Mouse (Mus musculus): ENCODE data around the gene Shroom1. TPM values are rescaled to one million over a fixed set of nuclear protein-coding genes. Genes with fewer than 3 reads are reported as not detected.

Shroom1 gene
- polyA plus RNA-seq, 1 experiment = 0.35 TPM

DNA sequence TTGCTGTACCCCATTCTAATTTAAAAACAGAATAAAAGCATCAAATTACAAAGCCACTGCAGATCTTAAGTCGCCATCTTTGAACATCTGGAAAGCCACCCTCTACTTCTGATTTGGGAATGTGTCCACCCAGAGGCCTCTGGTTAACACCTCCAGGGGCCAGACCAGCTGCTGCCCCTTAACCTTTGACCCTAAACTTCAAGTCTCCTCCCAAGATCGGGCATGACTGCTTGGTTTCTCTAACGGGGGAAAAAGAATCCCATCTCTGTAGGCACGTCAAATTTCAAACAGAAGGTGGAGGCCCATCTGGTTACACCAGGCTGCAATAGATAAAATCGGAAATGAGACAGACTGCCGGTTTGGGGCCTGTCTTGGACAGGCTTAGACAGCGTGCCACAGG, 20.8 kb downstream of the Shroom1 start:
- peaks cover 21% of the 10 kb centered on the region for H3K27me3 ChIP-seq (ENCODE audit: control insufficient read depth, insufficient read depth, low read length)
- H3K4me3 ChIP-seq (ENCODE audit: extremely low read depth, insufficient read depth, insufficient read length) = no peak overlapping the region
- H3K36me3 ChIP-seq (ENCODE audit: control insufficient read depth, insufficient read depth, low read length) = no peaks in the 10 kb centered on the region
- no peak overlapping the region for H3K27ac ChIP-seq (ENCODE audit: insufficient read depth, low read length)
- WGBS = 72% methylated on average over 7 of the region's 7 CpGs
- peaks cover 13% of the 10 kb centered on the region for H3K4me1 ChIP-seq (ENCODE audit: control insufficient read depth, insufficient read depth, insufficient read length)
- no peak for TF ChIP-seq CTCF (IDR thresholded peaks at IDR 0.05; ENCODE audit: extremely low read depth, insufficient read depth, insufficient read length, insufficient replicate concordance)
- TF ChIP-seq POLR2A (IDR thresholded peaks at IDR 0.05; ENCODE audit: low read depth, low read length) = no peak
- no peak for DNase-seq (ENCODE audit: low read depth in 1 of 2, low spot score in 2 of 2)

DNA sequence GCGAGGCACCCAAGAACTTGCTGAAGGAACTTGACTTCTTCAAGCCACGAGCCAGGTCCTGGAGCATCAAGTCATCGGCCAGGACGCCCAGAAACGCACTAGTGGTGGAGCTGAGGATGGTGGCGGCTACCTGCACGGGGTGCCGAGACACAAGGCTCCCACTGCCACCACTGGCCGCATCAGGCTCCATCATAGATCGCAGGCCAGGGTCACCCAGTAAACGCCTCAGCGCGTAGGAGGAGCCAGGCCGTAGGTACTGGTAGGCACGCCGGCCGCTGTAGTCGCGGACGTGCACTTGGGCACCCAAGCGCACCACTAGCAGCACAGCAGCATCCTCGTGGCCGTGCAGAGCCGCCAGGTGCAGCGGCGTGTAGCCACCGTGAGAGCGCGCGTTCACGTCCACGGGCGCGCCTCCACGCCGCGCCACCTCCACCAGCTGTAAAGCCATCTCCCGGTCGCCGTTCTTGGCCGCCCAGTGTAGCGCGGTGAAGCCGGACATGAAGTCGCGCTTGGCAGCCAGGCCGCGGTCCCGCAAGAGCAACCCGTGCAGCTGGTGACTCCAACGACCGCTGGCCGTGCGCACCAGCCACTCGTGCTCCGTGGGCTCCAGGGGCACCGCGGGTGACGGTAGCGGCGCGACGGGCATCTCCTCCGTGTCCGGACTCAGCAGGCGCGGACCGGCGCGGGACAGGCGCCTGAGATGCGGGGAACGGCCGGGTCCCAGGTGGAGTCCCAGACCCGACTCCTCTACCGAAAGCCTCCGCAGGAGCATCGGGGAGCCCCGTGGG, 21.6 kb downstream of the Shroom1 start:
- Histone ChIP-seq H3K4me1 (ENCODE audit: control insufficient read depth, insufficient read depth, insufficient read length) (peaks cover 13% of the 10 kb centered on the region), H3K27ac (ENCODE audit: insufficient read depth, low read length) (no peak overlapping the region), H3K4me3 (ENCODE audit: extremely low read depth, insufficient read depth, insufficient read length) (peak overlapping the region; percentile 46; the same call in 1 of the 2 replicates), H3K36me3 (ENCODE audit: control insufficient read depth, insufficient read depth, low read length) (no peaks in the 10 kb centered on the region), H3K27me3 (ENCODE audit: control insufficient read depth, insufficient read depth, low read length) (peaks cover 21% of the 10 kb centered on the region)
- WGBS = 11% methylated on average over 79 of the region's 79 CpGs
- no peak for DNase-seq (ENCODE audit: low read depth in 1 of 2, low spot score in 2 of 2)
- no peak for TF ChIP-seq POLR2A (IDR thresholded peaks at IDR 0.05; ENCODE audit: low read depth, low read length)
- no peak for TF ChIP-seq CTCF (IDR thresholded peaks at IDR 0.05; ENCODE audit: extremely low read depth, insufficient read depth, insufficient read length, insufficient replicate concordance)

DNA sequence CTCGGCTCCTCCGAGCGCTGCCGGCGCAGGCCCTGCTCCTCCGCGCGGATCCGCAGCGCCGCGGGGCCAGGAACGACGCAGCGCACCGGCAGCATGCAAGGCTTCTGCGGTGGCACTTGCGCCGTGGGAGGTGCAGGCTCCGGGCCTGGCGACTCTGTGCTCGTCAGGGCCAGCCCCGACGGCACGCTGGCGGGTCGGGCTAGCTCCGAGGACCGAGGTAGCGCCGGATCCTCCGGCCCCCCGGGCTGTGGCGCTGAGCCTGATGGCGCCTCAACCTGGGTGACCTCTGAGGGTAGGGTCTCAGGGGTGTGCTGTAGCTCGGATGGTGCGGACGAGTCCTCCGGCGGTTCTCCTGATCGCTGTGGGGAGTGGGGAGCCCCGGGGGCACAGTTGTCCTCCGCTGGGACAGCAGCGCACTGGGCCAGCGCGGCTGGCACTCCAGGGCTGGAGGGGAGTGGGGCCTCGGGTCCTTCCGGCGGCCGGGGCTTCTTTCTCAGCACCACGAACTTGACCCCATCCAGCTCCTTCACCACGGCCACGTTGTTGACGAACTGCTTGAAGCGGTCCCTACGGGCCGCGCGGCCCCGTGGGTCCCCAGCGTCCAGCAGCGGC, 22.3 kb downstream of the Shroom1 start:
- Histone ChIP-seq H3K27me3 (ENCODE audit: control insufficient read depth, insufficient read depth, low read length) (peaks cover 21% of the 10 kb centered on the region), H3K27ac (ENCODE audit: insufficient read depth, low read length) (no peak overlapping the region; the same call in 1 of the 2 replicates), H3K4me3 (ENCODE audit: extremely low read depth, insufficient read depth, insufficient read length) (peak overlapping the region; percentile 55; the same call in 1 of the 2 replicates), H3K36me3 (ENCODE audit: control insufficient read depth, insufficient read depth, low read length) (no peaks in the 10 kb centered on the region), H3K4me1 (ENCODE audit: control insufficient read depth, insufficient read depth, insufficient read length) (peaks cover 13% of the 10 kb centered on the region)
- TF ChIP-seq POLR2A (IDR thresholded peaks at IDR 0.05; ENCODE audit: low read depth, low read length) (no peak), CTCF (IDR thresholded peaks at IDR 0.05; ENCODE audit: extremely low read depth, insufficient read depth, insufficient read length, insufficient replicate concordance) (no peak)
- 4% methylated on average over 62 of the region's 62 CpGs for WGBS
- no peak for DNase-seq (ENCODE audit: low read depth in 1 of 2, low spot score in 2 of 2)

DNA sequence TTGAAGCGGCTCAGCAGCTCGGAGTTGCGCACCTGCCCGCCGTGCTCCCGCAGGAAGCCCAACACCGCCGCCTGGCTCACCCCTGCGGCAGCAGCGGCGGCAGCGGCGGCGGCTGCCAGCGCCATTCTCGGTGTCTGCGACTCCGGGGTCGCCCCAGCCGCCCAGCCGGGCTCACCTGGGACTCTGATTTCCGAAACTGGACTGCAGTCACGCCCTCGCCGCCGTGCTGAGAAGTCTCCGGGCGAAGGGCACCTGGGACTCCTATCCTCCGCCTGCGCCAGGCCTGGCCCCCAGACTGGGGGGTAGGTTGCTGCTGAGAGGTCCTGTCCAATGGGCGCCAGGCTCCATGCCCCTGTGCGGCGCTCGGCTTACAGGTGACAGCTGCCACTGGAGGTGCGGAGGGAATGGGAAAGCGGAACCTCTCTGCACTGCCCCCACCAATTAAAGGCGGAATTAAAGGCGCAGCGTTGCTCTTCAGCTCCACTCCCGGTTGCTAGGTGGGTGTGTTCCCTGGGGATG, 22.8 kb downstream of the Shroom1 start, which contains the start of the genes Gm9945 and Sowaha:
TSS of gene Gm9945 (plus strand) at position 384 of the 519 bp plus-strand sequence.
TSS of gene Sowaha (minus strand) at position 492 of the 519 bp plus-strand sequence.
- peak within 1 kb of the TSS; percentile 51; the same call in 1 of the 2 replicates for H3K27ac ChIP-seq (ENCODE audit: insufficient read depth, low read length)
- TF ChIP-seq POLR2A (IDR thresholded peaks at IDR 0.05; ENCODE audit: low read depth, low read length) (no peak), CTCF (IDR thresholded peaks at IDR 0.05; ENCODE audit: extremely low read depth, insufficient read depth, insufficient read length, insufficient replicate concordance) (no peak)
- H3K36me3 ChIP-seq (ENCODE audit: control insufficient read depth, insufficient read depth, low read length) = no peaks in the 10 kb centered on the region

DNA sequence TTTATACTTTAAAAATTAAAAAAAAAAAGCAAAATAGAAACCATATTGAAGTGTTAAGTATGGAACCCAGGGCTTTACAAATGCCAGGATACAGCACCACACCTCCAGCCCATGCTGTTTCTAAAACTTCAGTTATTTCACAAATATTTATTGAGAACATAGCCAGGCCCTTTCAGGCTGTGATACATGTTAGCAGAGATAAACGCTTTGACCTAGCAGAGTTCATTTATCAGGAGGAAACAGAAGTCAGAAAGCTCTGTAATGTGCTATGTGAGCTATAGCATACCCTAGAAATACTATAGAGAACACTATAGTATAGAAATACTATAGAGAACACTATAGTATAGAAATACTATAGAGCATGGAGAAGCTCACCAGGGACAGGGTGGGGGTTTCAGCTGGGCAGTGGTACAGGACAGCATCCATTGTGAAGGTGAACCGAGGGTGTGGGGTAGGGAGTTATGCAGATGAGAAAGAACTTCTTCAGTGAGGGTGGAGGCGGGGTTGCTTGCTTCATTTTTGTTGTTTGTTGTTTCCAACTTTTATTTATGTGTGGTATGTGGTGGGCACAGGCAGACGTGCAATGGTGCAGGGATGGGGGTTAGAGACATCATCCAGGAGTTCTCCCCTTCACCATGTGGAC, 24.2 kb downstream of the Shroom1 start:
- no peaks in the 10 kb centered on the region for H3K36me3 ChIP-seq (ENCODE audit: control insufficient read depth, insufficient read depth, low read length)
- peaks cover 13% of the 10 kb centered on the region for H3K4me1 ChIP-seq (ENCODE audit: control insufficient read depth, insufficient read depth, insufficient read length)
- no peak overlapping the region for H3K4me3 ChIP-seq (ENCODE audit: extremely low read depth, insufficient read depth, insufficient read length)
- peak overlapping the region; percentile 27; the same call in 1 of the 2 replicates for H3K27ac ChIP-seq (ENCODE audit: insufficient read depth, low read length)
- peaks cover 21% of the 10 kb centered on the region for H3K27me3 ChIP-seq (ENCODE audit: control insufficient read depth, insufficient read depth, low read length)
- no peak for DNase-seq (ENCODE audit: low read depth in 1 of 2, low spot score in 2 of 2)
- 73% methylated on average over 4 of the region's 4 CpGs for WGBS
- TF ChIP-seq POLR2A (IDR thresholded peaks at IDR 0.05; ENCODE audit: low read depth, low read length) = no peak
- TF ChIP-seq CTCF (IDR thresholded peaks at IDR 0.05; ENCODE audit: extremely low read depth, insufficient read depth, insufficient read length, insufficient replicate concordance) = no peak

More for the DNA sequence above, 22.8 kb downstream of the Shroom1 start, which contains the start of the genes Gm9945 and Sowaha:
- 2% methylated on average over 40 of the region's 40 CpGs for WGBS
- peaks cover 21% of the 10 kb centered on the region for H3K27me3 ChIP-seq (ENCODE audit: control insufficient read depth, insufficient read depth, low read length)
- no peak for DNase-seq (ENCODE audit: low read depth in 1 of 2, low spot score in 2 of 2)
- peak within 1 kb of the TSS; percentile 55 for H3K4me3 ChIP-seq (ENCODE audit: extremely low read depth, insufficient read depth, insufficient read length)
- H3K4me1 ChIP-seq (ENCODE audit: control insufficient read depth, insufficient read depth, insufficient read length) = peaks cover 13% of the 10 kb centered on the region

DNA sequence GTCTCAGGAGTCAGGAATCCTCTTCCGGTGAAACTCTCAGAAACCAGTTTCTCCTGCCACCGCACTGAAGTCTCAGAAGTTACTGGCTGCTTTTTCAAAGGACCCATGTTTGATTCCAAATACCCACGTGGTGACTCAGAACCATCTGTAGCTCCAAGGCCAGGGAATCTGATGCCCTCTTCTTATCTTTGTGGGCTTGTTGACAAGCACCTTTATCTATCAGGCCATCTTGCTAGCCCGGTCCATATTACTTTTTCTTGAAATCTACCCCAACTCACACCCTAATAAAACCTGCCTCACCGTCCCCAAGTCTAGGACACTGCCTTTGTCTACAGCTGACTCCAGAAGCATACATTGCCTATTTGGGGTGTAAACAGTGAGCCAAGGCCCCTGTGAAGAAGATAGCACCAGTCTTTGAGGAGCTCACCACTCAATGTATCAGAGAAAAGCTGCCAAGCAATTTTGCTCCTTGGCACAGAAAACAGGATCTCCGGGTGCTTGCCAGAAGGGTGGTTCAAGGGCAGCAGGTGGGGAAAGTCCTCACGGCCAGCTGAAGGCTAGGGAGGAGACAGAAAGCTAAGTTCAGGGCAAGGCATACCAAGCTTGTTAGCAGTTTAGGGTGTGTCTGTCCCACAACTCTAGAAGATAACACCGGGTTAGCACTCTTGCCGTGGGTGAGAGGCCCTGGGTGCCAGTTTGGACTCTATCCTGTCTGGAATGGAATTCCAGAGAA, 26.3 kb downstream of the Shroom1 start:
- TF ChIP-seq CTCF (IDR thresholded peaks at IDR 0.05; ENCODE audit: extremely low read depth, insufficient read depth, insufficient read length, insufficient replicate concordance) (no peak), POLR2A (IDR thresholded peaks at IDR 0.05; ENCODE audit: low read depth, low read length) (no peak)
- Histone ChIP-seq H3K27me3 (ENCODE audit: control insufficient read depth, insufficient read depth, low read length) (peaks cover 18% of the 10 kb centered on the region), H3K36me3 (ENCODE audit: control insufficient read depth, insufficient read depth, low read length) (no peaks in the 10 kb centered on the region), H3K4me1 (ENCODE audit: control insufficient read depth, insufficient read depth, insufficient read length) (peaks cover 13% of the 10 kb centered on the region), H3K27ac (ENCODE audit: insufficient read depth, low read length) (no peak overlapping the region), H3K4me3 (ENCODE audit: extremely low read depth, insufficient read depth, insufficient read length) (no peak overlapping the region)
- 74% methylated on average over 9 of the region's 9 CpGs for WGBS
- no peak for DNase-seq (ENCODE audit: low read depth in 1 of 2, low spot score in 2 of 2)

All from spleen, adult 2 months (tissue).